Mouse (Mus musculus) limb, embryonic 14.5 days (tissue): ENCODE results near the gene B3gntl1. TPM values are rescaled to one million over a fixed set of nuclear protein-coding genes. Genes with fewer than 3 reads are reported as not detected.

Experiments
- ATAC-seq: fragments of 200-750 bp; cut with Nextera tagmentation; 2 replicates; pipeline ENCODE4 v1.8.0; 2017; ENCODE audit warnings: low read depth, moderate number of reproducible peaks, moderate TSS enrichment; ENCODE audit not compliant: low FRiP score
- DNase-seq: peaks from one replicate; pipeline ENCODE4 v3.0.0-alpha.2; 2015; ENCODE audit warnings: low spot score
- H3K27ac ChIP-seq: fragments of 300-500 bp; sonication (generic); replicated peaks from 2 replicates; pipeline ENCODE4 v1.5.1; 2014; ENCODE audit warnings: low read depth, mild to moderate bottlenecking, low read length, moderate library complexity, mixed read lengths
- H3K27me3 ChIP-seq: fragments of 300-500 bp; sonication (generic); 2 replicates; pipeline ENCODE4 v1.6.1; 2014; ENCODE audit warnings: low read length, mixed read lengths; ENCODE audit not compliant: control insufficient read depth, insufficient read depth
- H3K36me3 ChIP-seq: fragments of 300-500 bp; sonication (generic); 2 replicates; pipeline ENCODE4 v1.6.1; 2014; ENCODE audit warnings: mild to moderate bottlenecking, low read length, moderate library complexity, mixed read lengths; ENCODE audit not compliant: control insufficient read depth, insufficient read depth
- H3K4me1 ChIP-seq: fragments of 300-500 bp; sonication (generic); 2 replicates; pipeline ENCODE4 v1.6.1; 2014; ENCODE audit warnings: antibody characterized with exemption, low read length, mixed read lengths; ENCODE audit not compliant: control insufficient read depth, insufficient read depth
- H3K4me2 ChIP-seq: fragments of 300-500 bp; sonication (generic); replicated peaks from 2 replicates; pipeline ENCODE4 v1.6.1; 2014; ENCODE audit warnings: low read depth, mild to moderate bottlenecking, low read length, moderate library complexity; ENCODE audit not compliant: severe bottlenecking
- H3K4me3 ChIP-seq: fragments of 300-500 bp; sonication (generic); replicated peaks from 2 replicates; pipeline ENCODE4 v1.5.1; 2014; ENCODE audit warnings: low read length
- H3K9ac ChIP-seq: fragments of 300-500 bp; sonication (generic); 2 replicates; pipeline ENCODE4 v1.6.1; 2014; ENCODE audit warnings: mild to moderate bottlenecking, low read depth, low read length, moderate library complexity; ENCODE audit not compliant: severe bottlenecking
- H3K9me3 ChIP-seq: fragments of 300-500 bp; sonication (generic); 2 replicates; pipeline ENCODE4 v1.6.1; 2016; ENCODE audit warnings: low read length; ENCODE audit not compliant: control insufficient read depth
- POLR2A ChIP-seq: fragments of 200-500 bp; IDR thresholded peaks from 2 replicates; pipeline ENCODE4 v1.8.0; 2012; ENCODE audit warnings: inconsistent platforms, mild to moderate bottlenecking, moderate library complexity, borderline replicate concordance; ENCODE audit not compliant: insufficient read depth, insufficient read length; ENCODE audit errors: extremely low read depth
- WGBS: fragments of 180-500 bp; shearing (Covaris S2); extraction: QIAGEN DNeasy Blood & Tissue Kit; methylation state at CpG from one replicate; pipeline ENCODE4 v1.1.7; 2014; 5-methylcytosine and 5-hydroxymethylcytosine counted together
- polyA plus RNA-seq, 2 experiments: library from polyadenylated mRNA; depleted of rRNA in 1 of 2; stranded (reverse) in 1 of 2; unstranded in 1 of 2; fragments of >200 nt; fragmentation: Nextera tagmentation in 1 of 2; extraction: Ambion mirVana in 1 of 2; gene quantifications; 2 replicates each; pipeline versions ENCODE4 v1.2.1 to v1.2.3; 2012 to 2014

B3gntl1 gene
- polyA plus RNA-seq, 2 experiments = 8.6 to 14.4 TPM

DNA sequence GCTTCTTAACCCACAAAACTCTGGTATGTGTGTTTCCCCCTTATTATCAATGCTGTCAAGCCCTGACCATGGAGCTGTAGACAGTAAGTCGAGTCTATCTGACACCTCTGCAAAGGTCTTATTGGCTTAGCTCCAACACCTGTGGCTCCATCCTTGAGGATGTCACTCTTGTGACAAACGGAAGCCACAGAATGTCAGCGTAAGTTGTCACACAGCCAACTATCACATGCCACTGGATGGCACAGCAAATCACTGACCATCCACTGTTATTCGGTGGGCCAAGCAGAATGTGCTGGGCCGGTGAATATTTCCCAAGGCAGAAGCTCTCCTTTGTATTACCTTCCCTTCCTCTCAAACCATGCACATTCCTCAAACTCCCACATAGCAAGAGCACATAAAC, 24.8 kb downstream of the B3gntl1 start:
- WGBS = 94% methylated on average over 5 of the region's 5 CpGs
- ATAC-seq (no peak), DNase-seq (no peak)
- Histone ChIP-seq H3K27me3 (no peaks in the 10 kb centered on the region), H3K9me3 (no peaks in the 10 kb centered on the region), H3K4me3 (no peak overlapping the region), H3K9ac (no peak overlapping the region), H3K27ac (no peak overlapping the region), H3K36me3 (peaks cover 10% of the 10 kb centered on the region), H3K4me2 (no peak overlapping the region), H3K4me1 (no peaks in the 10 kb centered on the region)
- no peak for TF ChIP-seq POLR2A

DNA sequence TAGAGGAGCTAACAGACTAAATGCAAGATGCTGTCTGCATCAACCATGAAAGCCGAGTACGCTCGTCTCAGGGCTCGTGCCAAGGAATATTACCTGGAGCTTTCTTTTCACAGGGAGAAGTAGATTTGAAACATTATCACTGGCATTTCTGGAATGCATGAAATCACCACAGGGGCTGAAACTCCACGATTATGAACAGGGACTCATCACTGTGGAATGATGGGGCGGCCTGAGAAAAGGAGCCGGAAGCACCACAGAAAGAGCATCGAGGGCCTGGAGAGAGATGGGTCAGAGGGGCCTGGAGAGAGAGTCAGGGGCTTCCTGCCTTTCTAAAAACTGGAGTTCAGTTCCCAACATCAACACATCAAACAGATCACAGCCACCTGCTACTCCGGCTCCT, 25.6 kb downstream of the B3gntl1 start:
- H3K27me3 ChIP-seq = no peaks in the 10 kb centered on the region
- no peak for ATAC-seq
- H3K4me1 ChIP-seq = no peaks in the 10 kb centered on the region
- peaks cover 10% of the 10 kb centered on the region for H3K36me3 ChIP-seq
- H3K9ac ChIP-seq = no peak overlapping the region
- H3K4me3 ChIP-seq = no peak overlapping the region
- no peak for DNase-seq
- H3K27ac ChIP-seq = no peak overlapping the region
- H3K9me3 ChIP-seq = no peaks in the 10 kb centered on the region
- TF ChIP-seq POLR2A = no peak
- 69% methylated on average over 9 of the region's 9 CpGs for WGBS
- no peak overlapping the region for H3K4me2 ChIP-seq

DNA sequence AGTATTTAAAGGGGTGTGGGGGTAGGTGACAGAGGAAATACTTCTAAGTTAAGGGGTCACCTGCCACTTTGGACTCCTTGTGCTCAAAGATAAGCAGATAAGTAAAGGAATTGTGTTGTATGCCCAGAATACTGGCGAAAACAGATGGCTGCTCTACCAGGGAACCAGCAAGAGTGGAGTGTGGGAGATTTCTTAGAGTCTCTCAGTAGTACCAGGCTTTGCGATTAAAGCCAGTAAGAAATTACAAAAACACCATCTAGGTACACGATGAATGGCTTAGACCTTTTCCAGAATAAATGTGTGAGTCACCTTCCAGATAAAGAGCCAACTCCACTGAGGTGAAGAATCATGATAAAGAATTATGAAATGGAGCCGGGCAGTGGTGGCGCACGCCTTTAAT, 27.6 kb downstream of the B3gntl1 start:
- no peak for TF ChIP-seq POLR2A
- Histone ChIP-seq H3K9ac (no peak overlapping the region), H3K4me3 (no peak overlapping the region), H3K36me3 (peaks cover 6% of the 10 kb centered on the region), H3K9me3 (no peaks in the 10 kb centered on the region), H3K27me3 (no peaks in the 10 kb centered on the region), H3K27ac (no peak overlapping the region), H3K4me1 (no peaks in the 10 kb centered on the region), H3K4me2 (no peak overlapping the region)
- DNase-seq (no peak), ATAC-seq (no peak)
- 94% methylated on average over 6 of the region's 6 CpGs for WGBS

DNA sequence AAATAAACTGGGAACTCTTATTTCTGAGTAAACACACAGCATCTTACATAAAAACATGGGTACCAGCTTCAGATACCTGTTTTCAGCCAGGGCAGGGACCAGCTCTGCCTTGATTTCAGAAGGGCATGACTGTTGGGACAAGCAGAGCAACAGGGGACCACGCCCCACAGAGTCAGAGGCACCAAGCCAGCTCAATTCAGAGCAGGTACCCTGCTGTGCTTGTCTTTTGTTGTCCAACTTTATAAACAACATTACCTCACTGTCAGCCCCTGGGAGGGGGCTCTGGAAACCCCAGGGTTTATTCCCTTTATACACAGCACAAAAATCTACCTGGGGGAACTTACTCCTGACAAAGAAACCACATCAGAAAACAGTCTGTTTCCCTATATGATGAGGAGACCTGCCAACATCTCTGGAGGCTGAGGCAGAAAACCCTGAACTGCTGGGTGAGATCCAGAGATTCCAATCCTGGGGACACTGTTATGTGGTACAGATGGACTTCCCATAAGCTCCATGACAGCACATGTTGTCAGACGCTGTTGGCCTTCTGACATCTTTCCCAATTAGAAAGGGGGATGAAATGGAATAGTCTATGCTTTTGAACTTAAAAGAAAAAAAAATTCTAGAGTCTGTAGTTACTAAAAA, 31.3 kb downstream of the B3gntl1 start:
- 79% methylated on average over 2 of the region's 2 CpGs for WGBS
- Histone ChIP-seq H3K4me3 (no peak overlapping the region), H3K4me1 (no peaks in the 10 kb centered on the region), H3K36me3 (peaks cover 11% of the 10 kb centered on the region), H3K27me3 (no peaks in the 10 kb centered on the region), H3K27ac (no peak overlapping the region), H3K9me3 (no peaks in the 10 kb centered on the region), H3K4me2 (no peak overlapping the region), H3K9ac (no peak overlapping the region)
- no peak for TF ChIP-seq POLR2A
- DNase-seq (no peak), ATAC-seq (no peak)

DNA sequence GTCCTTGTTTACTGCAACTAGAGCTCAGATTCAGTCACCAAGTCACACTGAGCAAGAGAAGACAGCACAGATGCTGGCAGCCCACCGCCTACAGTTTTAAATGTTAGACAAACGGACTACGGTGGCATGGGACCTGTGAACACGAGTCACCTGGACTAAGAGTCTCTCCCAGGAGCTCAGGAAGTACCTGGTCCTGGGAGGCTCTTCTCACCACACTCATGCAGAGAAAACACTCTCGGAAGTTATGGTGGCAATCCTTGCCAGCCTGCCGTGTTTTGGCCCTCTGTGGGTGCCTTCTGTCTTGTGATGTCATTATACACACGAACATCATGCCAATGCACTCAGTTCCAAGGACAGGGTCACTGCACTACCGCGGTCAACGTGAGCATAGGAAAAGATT, 36.3 kb downstream of the B3gntl1 start:
- H3K4me3 ChIP-seq = no peak overlapping the region
- H3K9ac ChIP-seq = no peak overlapping the region
- H3K4me1 ChIP-seq = no peaks in the 10 kb centered on the region
- H3K4me2 ChIP-seq = no peak overlapping the region
- ATAC-seq (no peak), DNase-seq (no peak)
- 92% methylated on average over 10 of the region's 10 CpGs for WGBS
- peaks cover 15% of the 10 kb centered on the region for H3K36me3 ChIP-seq
- H3K27me3 ChIP-seq = no peaks in the 10 kb centered on the region
- TF ChIP-seq POLR2A = no peak
- no peaks in the 10 kb centered on the region for H3K9me3 ChIP-seq
- no peak overlapping the region for H3K27ac ChIP-seq

DNA sequence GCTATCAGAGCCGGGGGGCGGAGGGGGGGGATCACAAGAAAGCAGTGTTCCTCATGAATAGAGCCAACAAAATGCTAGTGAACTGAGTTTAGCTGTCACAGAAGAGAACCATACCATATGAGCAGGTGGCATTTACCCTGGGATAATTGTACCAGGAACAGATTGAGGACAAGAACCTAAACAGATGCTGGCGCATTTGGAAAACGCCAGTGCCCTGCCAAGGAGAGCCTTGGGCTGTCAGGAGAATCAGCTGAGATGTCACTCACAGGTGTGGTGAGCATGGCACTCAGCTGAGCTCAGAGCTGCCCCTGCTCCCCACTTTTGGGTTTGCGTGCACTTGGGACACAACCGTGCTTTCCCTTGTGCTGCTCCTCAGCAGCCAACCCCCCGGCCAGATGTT, 41.5 kb downstream of the B3gntl1 start:
- WGBS = 90% methylated on average over 7 of the region's 7 CpGs
- Histone ChIP-seq H3K4me1 (no peaks in the 10 kb centered on the region), H3K27ac (no peak overlapping the region), H3K27me3 (no peaks in the 10 kb centered on the region), H3K4me2 (no peak overlapping the region), H3K36me3 (peaks cover 20% of the 10 kb centered on the region), H3K9ac (no peak overlapping the region), H3K9me3 (no peaks in the 10 kb centered on the region), H3K4me3 (no peak overlapping the region)
- ATAC-seq = no peak
- no peak for DNase-seq
- no peak for TF ChIP-seq POLR2A
